Mouse (Mus musculus) hematopoietic stem cell, adult 5-6 weeks (primary cell): ENCODE data around the gene Efr3b. TPM values are rescaled to one million over a fixed set of nuclear protein-coding genes. Genes with fewer than 3 reads are reported as not detected.

Source experiments
- ATAC-seq, 2 experiments: fragments of 125-278 bp in 1 of 2; replicated peaks in 1 of 2; 2 replicates each; pipeline ENCODE4 v1.8.0; 2016 to 2017; ENCODE audit warnings: inconsistent platforms in 2 of 2, mild to moderate bottlenecking in 2 of 2, moderate number of reproducible peaks in 2 of 2, low read depth in 1 of 2, moderate TSS enrichment in 1 of 2; ENCODE audit not compliant: low FRiP score in 2 of 2, poor library complexity in 2 of 2, severe bottlenecking in 2 of 2, insufficient read depth in 1 of 2, low TSS enrichment in 1 of 2
- total RNA-seq: library from RNA; stranded (forward); fragments of 172-1452, 232-1000 nt; gene quantifications from 2 replicates; pipeline ENCODE4 v1.2.3, GENCODE M21; 2017

Efr3b gene
- total RNA-seq, 1 experiment from 2014 or later = 1.5 TPM

GRCm38 (mm10) chr12:4048031-4048430, 9.3 kb upstream of the Efr3b start:
- ATAC-seq = peak in 1 of 2 experiments; percentile 51; a peak in 1 of 4 replicates

GRCm38 (mm10) chr12:4045992-4046391, 7.3 kb upstream of the Efr3b start:
- ATAC-seq = no peak

- no peak for ATAC-seq
These were observed 3.7 kb upstream of the Efr3b start for GRCm38 (mm10) chr12:4042411-4042810.

- ATAC-seq = no peak
These were observed 331 bp upstream of the Efr3b start for GRCm38 (mm10) chr12:4039046-4039445.

- no peak for ATAC-seq
These were observed 1.2 kb downstream of the Efr3b start for GRCm38 (mm10) chr12:4037511-4037910.

GRCm38 (mm10) chr12:4036157-4036556, 2.6 kb downstream of the Efr3b start:
- no peak for ATAC-seq

- peak; percentile 53 to 67 for ATAC-seq
These were observed 9.7 kb downstream of the Efr3b start for GRCm38 (mm10) chr12:4029064-4029463.

GRCm38 (mm10) chr12:4028516-4028915, 10.2 kb downstream of the Efr3b start:
- ATAC-seq = no peak

GRCm38 (mm10) chr12:4024356-4024755, 14.4 kb downstream of the Efr3b start:
- peak in 1 of 2 experiments; percentile 36; a peak in 1 of 4 replicates for ATAC-seq

GRCm38 (mm10) chr12:4023501-4023900, 15.2 kb downstream of the Efr3b start:
- ATAC-seq = no peak

GRCm38 (mm10) chr12:4022845-4023244, 15.9 kb downstream of the Efr3b start:
- ATAC-seq = no peak

- ATAC-seq = no peak
These were observed 18.2 kb downstream of the Efr3b start for GRCm38 (mm10) chr12:4020505-4020904.

GRCm38 (mm10) chr12:4016321-4016720, 22.4 kb downstream of the Efr3b start:
- ATAC-seq = no peak

GRCm38 (mm10) chr12:4015741-4016140, 23.0 kb downstream of the Efr3b start:
- ATAC-seq = no peak

- no peak for ATAC-seq
These were observed 23.5 kb downstream of the Efr3b start for GRCm38 (mm10) chr12:4015255-4015654.

- ATAC-seq = no peak
These were observed 27.0 kb downstream of the Efr3b start for GRCm38 (mm10) chr12:4011715-4012114.

GRCm38 (mm10) chr12:4011301-4011700, 27.4 kb downstream of the Efr3b start:
- ATAC-seq = no peak

- no peak for ATAC-seq
These were observed 30.0 kb downstream of the Efr3b start for GRCm38 (mm10) chr12:4008731-4009130.

GRCm38 (mm10) chr12:4007766-4008165, 30.9 kb downstream of the Efr3b start:
- ATAC-seq = no peak

GRCm38 (mm10) chr12:4007181-4007580, 31.5 kb downstream of the Efr3b start:
- ATAC-seq = no peak
